Mouse (Mus musculus) left cerebral cortex, adult 11 months (tissue): ENCODE results near the gene Uba6.

Source experiments
- DNase-seq: peaks from one replicate; pipeline ENCODE4 v3.0.0; 2022; ENCODE audit warnings: low spot score

Gene Uba6

DNA sequence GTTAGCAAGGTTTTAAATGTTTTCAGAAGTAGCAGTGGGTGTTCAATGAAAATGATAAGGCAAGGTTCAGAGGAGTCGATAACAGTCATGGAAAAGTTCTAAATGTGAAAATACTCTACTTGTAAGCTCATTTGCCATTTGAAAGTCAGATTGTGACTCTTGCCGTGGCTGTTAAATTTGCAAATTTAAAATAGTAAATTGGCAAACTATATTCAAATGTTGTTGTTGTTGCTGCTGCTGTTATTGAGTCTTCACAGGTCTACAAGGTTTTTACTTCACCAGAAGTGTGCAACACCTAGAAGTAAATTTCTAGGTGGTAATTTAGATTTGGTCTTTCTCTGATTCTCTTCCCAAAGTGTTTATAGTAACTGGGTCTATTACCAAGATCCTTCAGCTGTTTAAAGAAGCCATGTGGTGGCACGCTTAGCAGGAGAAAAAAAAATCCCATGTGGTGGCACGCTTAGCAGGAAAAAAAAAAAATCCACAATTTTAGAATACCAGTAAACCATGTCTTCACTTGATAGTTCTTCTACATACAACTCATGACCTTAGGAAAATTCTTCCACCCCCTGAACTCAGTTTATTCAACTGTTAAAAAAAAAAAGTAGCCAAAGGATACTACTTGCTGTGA is 99.7 kb downstream of the Uba6 start:
- no peak for DNase-seq

- no peak for DNase-seq
Measured at GRCm38 (mm10) chr5:86071538-86071937, 101.1 kb downstream of the Uba6 start, which contains the start of gene Stap1. Gene Stap1, plus strand, starts transcription at chr5:86071746.

DNA sequence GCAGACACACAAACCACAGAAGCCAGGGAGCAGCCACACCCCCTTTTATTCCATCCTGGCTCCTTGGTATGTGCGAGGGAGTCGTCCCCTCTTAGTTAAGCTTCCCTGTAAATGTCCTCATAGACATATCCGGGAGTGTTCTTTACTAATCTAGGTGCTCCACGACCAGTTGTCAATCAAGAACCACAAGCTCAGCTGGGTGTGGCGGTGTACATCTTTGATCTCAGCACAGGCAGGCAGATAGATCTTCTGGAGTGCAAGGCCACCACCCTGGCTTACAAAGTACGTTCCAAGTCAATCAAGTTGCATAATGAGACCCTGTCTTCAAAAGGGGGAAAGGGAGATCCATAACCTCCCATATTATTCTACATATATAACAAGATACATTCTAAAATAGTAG is 103.5 kb downstream of the Uba6 start:
- no peak for DNase-seq

GRCm38 (mm10) chr5:86068451-86068850 is 104.2 kb downstream of the Uba6 start:
- no peak for DNase-seq

DNA sequence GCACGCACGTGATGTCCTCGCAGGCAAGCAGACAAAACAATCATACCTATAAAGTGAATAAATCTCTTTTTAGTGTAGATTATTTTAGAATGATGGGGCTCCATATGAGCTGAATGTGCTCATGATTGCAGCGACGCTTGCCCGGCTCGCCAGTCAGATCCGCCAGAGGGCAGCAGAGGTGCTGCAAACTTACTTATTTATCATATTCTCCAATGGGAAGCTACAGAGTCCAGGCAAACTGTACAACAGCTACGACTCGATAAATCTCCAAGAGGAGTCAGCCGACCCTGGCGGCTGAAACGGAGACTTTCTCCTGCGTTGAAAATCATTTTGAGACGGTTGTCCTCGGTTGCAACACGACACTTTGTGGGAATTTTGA is 106.1 kb downstream of the Uba6 start:
- DNase-seq, result peak; percentile 86

GRCm38 (mm10) chr5:86065876-86066550 is 106.6 kb downstream of the Uba6 start:
- no peak for DNase-seq

GRCm38 (mm10) chr5:86065101-86065875 is 107.3 kb downstream of the Uba6 start, which contains the start of gene Cenpc1:
Gene Cenpc1, minus strand, starts transcription at chr5:86065583.
- DNase-seq, result peak; percentile 93

DNA sequence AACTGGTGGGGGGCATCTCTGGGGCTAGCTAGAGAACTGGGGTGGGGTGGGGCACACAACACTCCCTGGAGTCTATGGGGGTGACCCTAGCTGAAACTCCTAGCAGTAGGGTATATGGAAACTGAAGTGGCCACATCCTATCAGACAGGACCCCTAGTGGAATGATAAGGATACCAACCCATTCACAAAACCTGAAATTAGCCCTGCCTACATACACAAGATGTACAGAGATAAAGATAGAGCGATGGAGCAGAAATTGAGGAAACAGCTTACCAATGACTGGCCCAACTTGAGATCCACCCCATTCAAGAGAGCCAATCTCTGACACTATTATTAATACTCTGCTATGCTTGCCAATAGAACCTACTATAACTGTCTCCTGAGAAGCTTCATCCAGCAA is 109.1 kb downstream of the Uba6 start:
- no peak for DNase-seq
